Mouse (Mus musculus): ENCODE measurements around the gene Lsm2.
"Not testable (repeated sequence)": the region's sequence is repeated elsewhere in the genome, so short reads cannot be mapped to it uniquely, and the experiment has no call there.

The Lsm2 gene

GRCm38 (mm10) chr17:35027277-35028068 is 45.8 kb downstream of the Lsm2 start, which contains the start of gene Sapcd1:
Gene Sapcd1, minus strand, starts transcription at chr17:35028016.
- in situ Hi-C loops (cut with MboI, MseI) = no loop called here

- in situ Hi-C loops (cut with MboI, MseI) = no loop called here
Measured at GRCm38 (mm10) chr17:35028315-35028714, 46.7 kb downstream of the Lsm2 start.

- in situ Hi-C loops (cut with MboI, MseI) = no loop called here
Measured at GRCm38 (mm10) chr17:35029691-35030532, 48.2 kb downstream of the Lsm2 start.

- in situ Hi-C loops (cut with MboI, MseI) = no loop called here
Measured at GRCm38 (mm10) chr17:35031272-35031671, 49.6 kb downstream of the Lsm2 start.

GRCm38 (mm10) chr17:35031880-35032279 is 50.2 kb downstream of the Lsm2 start:
- in situ Hi-C loops (cut with MboI, MseI) = no loop called here

- in situ Hi-C loops (cut with MboI, MseI) = no loop called here
Measured at GRCm38 (mm10) chr17:35032323-35032870, 50.7 kb downstream of the Lsm2 start.

- in situ Hi-C loops (cut with MboI, MseI) = not testable (repeated sequence)
Measured at GRCm38 (mm10) chr17:35033703-35034102, 52.0 kb downstream of the Lsm2 start.

GRCm38 (mm10) chr17:35034896-35035295 is 53.2 kb downstream of the Lsm2 start:
- in situ Hi-C loops (cut with MboI, MseI) = no loop called here

Measured in T-helper 17 cell (primary cell).